Mouse (Mus musculus): ENCODE data around the gene Plekhj1.

The Plekhj1 gene

GRCm38 (mm10) chr10:80806341-80807056 lies 8.1 kb upstream of the Plekhj1 start:
- in situ Hi-C loops (cut with MboI, MseI) = loop anchor here in 1 of 2 experiments (5.0 kb wide), 1 partner anchor 191 kb away; no protein-coding TSS in a partner anchor

DNA sequence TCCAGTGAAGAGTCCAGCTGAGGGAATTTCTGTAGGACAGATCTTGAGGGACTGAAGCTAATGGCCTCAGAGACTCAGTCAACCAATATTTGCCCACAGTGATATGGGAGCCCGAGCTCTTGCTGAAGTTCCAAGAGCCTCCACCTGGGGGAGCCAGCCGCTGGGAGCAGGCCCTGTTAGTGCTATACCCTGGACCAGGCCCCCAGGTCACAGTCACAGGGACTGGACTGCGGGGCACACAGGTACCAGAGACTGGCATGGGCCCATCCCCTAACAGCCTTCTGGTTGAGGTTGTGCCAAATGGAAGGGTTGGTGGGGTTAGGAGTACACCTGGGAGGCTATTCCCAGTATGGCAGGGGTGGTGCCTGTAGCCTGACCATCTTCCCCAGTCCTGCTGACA lies 7.5 kb upstream of the Plekhj1 start:
- in situ Hi-C loops (cut with MboI, MseI) = loop anchor here in 1 of 2 experiments (5.0 kb wide), 1 partner anchor 191 kb away; no protein-coding TSS in a partner anchor

- in situ Hi-C loops (cut with MboI, MseI) = loop anchor here in 1 of 2 experiments (5.0 kb wide), 1 partner anchor 192 kb away; no protein-coding TSS in a partner anchor
Measured at GRCm38 (mm10) chr10:80805322-80805721, 6.9 kb upstream of the Plekhj1 start.

DNA sequence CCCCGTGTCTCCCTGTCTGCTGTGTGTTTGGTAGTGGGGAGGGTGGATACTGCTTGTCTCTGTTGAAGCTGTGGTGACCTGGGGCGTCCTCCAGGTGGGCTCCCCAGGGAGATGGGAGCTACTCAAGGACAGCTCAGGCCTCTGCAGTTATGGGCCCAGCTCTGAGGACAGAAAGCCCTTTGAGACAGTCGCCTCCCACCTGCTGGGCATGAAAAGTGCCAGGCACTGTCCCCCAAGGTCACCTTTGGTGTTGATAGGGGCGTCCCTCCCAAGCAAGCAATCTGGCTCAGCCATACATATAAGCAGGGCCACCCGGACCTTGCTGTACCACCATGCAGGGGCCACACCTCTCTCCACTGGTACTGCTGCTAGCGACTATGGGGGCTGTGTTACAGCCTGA lies 6.5 kb upstream of the Plekhj1 start, which contains the start of gene Amh:
Amh (plus strand) TSS at position 328 of the 400 bp plus-strand sequence.
- in situ Hi-C loops (cut with MboI, MseI) = loop anchor here in 1 of 2 experiments (5.0 kb wide), 1 partner anchor 192 kb away; no protein-coding TSS in a partner anchor

DNA sequence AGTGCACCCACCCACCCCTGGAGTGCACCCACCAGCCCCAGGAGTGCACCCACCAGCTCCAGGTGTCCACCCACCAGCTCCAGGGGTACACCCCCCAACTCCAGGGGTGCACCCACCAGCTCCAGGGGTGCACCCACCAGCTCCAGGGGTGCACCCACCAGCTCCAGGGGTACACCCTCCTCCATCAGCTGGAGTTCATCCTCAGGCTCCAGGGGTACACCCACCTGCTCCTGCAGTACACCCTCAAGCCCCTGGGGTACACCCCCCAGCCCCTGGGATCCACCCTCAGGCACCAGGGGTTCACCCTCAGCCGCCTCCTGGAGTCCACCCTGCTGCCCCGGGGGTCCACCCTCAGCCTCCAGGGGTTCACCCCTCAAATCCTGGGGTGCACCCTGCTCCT lies 5.9 kb upstream of the Plekhj1 start:
- in situ Hi-C loops (cut with MboI, MseI) = no loop called here

- in situ Hi-C loops (cut with MboI, MseI) = no loop called here
Measured at GRCm38 (mm10) chr10:80802996-80803395, 4.6 kb upstream of the Plekhj1 start.

GRCm38 (mm10) chr10:80802204-80802912 lies 3.9 kb upstream of the Plekhj1 start:
- in situ Hi-C loops (cut with MboI, MseI) = no loop called here

GRCm38 (mm10) chr10:80799070-80799566 lies 692 bp upstream of the Plekhj1 start:
- in situ Hi-C loops (cut with MboI, MseI) = no loop called here

GRCm38 (mm10) chr10:80797186-80798149 lies 958 bp downstream of the Plekhj1 start:
- in situ Hi-C loops (cut with MboI, MseI) = no loop called here

- in situ Hi-C loops (cut with MboI, MseI) = no loop called here
Measured at GRCm38 (mm10) chr10:80796307-80796848, 2.0 kb downstream of the Plekhj1 start.

DNA sequence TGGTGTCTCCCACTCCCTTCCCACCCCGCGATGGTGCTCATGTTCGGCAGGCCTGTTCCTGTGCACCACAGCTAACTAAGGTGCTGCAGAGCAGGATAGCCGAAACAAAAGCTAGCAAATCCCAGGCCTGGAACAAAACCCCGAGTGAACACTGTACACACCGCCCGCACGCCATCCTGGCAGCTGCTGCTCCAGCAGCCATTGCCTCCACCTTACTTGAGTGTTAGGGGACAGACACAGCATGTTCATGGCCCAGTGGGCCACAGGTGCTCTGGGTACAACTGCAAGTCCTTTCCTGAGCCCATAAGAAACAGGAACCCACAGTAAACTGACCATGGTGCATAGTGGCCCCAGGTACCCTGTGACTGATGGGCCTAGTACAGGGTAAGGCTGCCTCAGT lies 3.7 kb downstream of the Plekhj1 start:
- in situ Hi-C loops (cut with MboI, MseI) = no loop called here

DNA sequence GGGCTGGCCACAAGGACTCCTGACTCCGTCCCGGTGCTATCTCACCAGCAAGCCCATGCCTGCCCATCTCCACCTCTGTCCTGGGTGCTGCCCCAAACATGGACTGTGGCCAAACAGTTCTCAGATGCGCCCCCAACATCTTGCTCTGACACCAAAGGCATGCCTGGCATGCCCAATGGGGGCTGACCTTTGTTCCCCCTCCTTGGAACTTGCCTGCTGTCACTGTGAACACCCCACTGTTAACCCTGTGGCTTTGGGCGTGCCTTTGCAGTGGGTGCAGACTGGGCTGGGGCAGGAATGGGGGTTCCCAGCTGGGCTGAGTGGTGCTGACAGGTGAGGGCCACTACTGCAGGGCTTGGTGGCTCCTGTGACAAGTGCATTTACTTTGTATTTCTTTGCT lies 4.6 kb downstream of the Plekhj1 start:
- in situ Hi-C loops (cut with MboI, MseI) = no loop called here

DNA sequence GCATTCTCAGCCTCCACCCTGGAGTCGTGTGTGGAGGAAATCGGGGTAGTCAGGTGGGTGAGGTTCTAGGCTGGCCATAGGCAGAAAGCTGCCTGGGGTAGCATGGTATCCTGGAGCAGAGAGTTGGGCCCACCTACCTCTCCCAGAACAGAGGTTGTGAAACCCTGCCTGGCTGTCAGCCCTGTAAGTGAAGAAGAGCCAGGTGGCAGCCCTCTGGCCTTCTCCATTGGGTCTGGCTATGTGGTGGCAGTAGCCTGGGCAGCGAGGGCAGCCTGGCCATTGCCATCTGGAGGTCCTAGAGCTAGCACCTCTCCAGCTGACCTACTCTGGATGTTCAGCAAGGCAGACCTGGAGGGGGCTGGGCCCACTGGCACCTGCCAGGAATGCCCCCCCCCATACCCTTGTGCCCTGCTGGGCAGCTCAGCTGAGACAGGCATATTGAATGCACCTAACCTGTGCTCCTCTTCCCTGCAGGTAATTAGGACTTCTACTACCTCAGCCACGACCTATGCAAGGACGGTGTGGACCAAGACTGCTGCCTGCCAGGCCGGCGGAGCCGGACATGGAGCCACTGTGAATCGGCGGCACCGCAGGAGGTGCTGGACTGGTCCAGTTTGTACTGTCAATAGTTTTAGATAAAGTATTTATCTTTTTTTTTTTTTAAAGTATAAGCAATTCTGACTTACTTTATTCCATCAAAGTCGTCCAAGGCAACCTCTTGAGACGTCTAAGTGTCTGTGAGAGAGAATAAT lies 5.2 kb downstream of the Plekhj1 start:
- in situ Hi-C loops (cut with MboI, MseI) = no loop called here

DNA sequence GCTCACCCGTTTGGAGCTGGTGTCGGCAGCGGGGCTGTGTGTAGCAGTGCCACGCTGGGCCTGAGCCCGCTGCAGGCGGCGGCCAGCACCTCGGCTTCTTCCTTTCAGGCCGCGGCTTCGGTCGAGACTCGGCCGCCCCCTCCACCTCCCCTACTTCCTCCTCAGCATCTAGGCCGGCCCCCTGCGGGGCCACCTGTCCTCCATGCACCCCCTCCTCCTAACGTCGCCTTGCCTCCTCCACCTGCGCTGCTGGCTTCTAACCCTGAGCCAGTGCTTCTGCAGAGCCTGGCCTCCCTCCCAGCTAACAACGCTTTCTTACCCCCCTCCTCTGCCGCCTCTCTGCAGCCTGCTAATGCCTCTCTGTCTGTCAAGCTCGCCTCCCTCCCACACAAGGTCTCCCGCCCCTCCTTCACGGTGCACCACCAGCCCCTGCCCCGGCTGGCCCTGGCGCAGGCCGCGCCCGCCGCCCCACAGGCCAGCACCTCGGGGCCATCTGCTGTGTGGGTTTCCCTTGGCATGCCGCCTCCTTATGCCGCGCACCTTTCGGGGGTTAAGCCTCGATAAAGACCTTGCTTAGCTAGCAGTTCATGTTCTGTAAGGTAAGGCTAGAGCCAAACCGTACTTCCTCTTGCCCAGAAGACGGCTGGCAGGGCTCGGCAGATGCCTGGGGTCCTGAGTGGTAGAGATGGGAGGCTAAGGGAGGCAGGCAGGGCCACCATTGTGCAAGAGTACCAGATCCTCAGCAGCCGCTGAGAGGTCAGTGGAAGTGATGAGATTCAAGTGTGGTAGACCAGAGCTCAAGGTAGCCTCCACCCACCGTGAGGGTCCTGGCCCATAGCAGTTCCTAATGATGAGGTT lies 6.0 kb downstream of the Plekhj1 start:
- in situ Hi-C loops (cut with MboI, MseI) = no loop called here

GRCm38 (mm10) chr10:80791476-80792174 lies 6.8 kb downstream of the Plekhj1 start:
- in situ Hi-C loops (cut with MboI, MseI) = no loop called here

GRCm38 (mm10) chr10:80790761-80791404 lies 7.5 kb downstream of the Plekhj1 start:
- in situ Hi-C loops (cut with MboI, MseI) = no loop called here

DNA sequence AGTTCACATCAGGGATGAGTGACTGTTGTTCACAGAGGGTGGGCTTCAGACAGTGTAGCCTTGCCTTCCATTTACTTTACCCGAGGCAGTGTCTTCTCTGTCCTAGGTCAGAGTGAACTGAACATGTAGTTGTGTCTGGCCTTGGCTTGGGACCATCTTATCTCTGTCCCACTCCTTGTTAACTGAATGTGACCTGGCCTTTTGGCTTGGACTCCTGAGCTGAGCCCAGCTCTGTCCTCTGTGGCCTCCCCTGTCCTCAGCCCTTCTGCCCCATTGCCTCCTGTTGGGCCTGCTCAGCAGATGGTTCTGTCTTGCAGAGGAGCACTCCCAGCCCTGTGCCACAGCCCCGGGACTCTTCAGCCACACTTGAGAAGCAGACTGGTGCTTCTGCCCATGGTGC lies 10.9 kb downstream of the Plekhj1 start:
- in situ Hi-C loops (cut with MboI, MseI) = loop anchor here in 1 of 2 experiments (5.0 kb wide), 1 partner anchor 75 kb away; no protein-coding TSS in a partner anchor

DNA sequence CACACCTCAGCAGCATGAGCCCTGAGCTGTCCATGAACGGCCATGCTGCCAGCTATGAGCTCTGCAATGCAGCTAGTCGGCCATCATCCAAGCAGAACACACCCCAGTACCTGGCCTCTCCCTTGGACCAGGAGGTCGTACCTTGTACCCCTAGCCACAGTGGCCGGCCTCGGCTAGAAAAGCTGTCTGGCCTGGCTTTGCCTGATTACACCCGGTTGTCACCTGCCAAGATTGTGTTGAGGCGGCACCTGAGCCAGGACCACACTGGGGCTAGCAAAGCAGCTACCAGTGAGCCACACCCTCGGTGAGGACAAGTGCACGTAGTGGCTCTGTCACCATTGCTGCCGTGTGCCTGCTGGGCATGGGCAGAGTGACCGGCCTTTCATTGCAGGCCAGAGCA lies 12.5 kb downstream of the Plekhj1 start:
- in situ Hi-C loops (cut with MboI, MseI) = loop anchor here in 1 of 2 experiments (5.0 kb wide), 1 partner anchor 74 kb away; no protein-coding TSS in a partner anchor

Measured in T-helper 17 cell (primary cell).